Mouse (Mus musculus): ENCODE measurements around the gene Fam173b.

The Fam173b gene

DNA sequence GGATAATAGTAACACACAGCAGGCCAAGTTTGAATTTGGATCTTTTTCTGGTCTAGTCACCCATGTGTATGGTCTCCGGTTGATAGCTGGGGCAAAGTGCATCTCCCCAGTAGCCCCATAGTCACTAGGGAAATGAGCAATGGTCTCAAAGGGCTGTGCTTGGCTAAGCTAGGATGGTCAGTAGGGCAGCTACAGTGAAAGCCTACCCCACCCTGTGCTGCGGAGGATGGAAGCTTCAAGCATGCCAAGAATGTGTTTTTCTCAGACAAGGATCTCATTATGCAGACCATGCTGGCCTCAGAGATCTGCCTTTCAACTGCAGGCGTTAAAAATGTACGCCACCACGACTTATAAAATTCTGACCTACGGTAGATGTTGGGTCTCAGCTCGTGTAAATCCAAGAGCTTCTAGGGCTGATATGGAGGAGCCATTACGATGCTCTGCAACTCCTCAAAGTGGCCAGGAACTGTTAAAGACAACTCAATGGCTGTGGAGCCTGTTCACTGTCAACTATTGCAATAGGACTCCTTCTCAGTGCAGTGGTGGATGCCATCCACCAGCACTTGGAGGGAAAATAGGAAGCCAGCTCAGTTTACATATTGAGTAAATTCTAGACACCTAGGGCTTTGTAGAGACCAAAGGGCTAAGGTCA lies 12.5 kb upstream of the Fam173b start:
- DNase-seq, result no peak

DNA sequence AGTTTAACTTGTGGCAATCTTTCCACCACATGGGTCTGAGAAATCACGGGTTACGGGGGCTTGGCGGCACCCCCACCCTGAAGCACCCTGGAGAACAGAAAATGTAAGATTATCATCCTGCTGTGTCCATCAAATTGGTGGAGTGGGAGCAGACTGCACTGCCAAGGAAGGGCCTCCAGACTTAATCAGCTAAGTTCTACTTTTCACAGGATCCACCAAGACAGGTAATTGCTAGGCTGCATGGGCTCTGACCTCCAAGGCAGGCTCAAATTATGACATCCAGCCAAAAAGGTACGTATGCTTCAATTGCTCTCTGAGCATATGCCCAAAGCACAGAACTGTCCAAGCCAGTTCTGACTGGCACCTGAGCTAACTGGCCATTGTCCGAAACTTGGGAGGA lies 11.5 kb upstream of the Fam173b start:
- DNase-seq, result no peak

DNA sequence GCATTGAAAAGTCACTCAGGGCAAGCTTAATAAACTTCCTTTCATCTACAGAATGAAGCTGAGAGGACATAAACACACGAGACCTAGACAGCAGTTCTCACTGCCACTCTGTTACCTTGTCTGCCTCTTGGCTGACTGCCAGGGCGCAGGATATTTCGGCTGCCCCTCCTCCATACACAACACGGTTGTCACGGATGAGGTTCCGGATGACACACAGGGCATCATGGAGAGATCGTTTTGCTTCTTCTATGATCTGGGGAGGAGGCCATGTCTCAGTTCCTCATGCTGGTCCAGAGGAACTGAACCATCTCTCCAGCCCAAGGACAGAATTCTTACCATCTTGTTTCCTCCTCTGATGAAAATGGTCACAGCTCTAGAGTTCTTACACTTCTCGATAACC lies 9.1 kb upstream of the Fam173b start:
- DNase-seq, result no peak

GRCm38 (mm10) chr15:31594260-31594659 lies 7.4 kb upstream of the Fam173b start:
- peak; percentile 43 for DNase-seq

GRCm38 (mm10) chr15:31595651-31596050 lies 6.0 kb upstream of the Fam173b start:
- no peak for DNase-seq

GRCm38 (mm10) chr15:31599834-31600233 lies 1.8 kb upstream of the Fam173b start:
- DNase-seq, result no peak

DNA sequence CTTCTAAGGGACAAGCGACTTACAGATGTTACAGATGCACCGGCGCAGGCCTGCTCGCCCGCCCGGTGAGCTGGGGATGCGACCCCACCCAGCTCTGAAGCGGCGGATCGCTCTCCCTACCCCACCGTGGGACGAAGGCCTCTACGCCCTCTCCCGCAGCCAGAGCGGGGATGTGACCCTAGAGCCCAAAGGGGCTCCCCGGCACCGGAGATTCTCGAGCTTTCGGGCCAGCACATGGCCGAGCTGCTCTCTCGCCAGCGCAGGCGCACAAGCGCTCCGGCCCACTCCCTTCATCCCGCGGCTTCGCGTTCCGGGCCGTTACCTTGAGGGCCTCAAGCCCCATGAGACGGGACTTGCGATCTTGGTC lies 390 bp upstream of the Fam173b start:
- DNase-seq, result no peak

DNA sequence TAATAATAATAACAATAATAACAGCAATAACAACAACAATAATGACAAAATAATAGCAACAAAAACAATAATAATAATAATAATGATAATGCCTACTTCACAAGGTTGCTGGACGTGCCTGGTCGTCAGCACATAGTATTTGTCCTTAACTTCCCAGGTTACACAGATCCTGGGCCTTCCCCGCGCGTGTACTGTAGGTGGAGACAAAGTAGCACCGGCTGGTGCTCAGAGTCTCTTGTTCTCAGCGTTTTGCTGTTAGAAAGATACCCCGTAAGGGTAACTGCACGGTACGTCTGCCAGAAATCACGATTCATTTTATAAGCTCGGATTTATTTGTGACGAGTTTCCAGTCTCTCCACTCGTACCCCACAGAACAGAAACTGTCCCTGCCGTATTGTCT lies 774 bp downstream of the Fam173b start:
- peak; percentile 57 for DNase-seq

DNA sequence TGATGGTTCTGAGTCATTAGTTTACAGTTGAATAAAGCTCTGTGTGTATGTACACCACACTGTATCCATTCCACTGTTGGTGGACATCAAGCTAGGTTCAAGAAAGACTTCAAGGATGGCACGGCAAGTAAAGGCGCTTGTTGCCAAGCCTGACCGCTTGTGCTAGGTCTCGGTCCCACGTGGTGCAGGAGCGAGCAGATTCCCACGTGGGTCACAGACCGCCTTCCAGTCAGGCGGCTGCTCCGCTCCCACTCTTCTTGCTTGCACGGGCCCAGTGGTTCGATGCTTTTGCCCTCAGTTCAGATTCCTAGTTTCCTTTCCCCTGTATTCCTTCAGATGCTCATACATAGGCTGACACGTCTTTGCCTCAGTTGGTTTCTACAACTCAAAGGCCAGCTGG lies 1.5 kb downstream of the Fam173b start:
- DNase-seq, result no peak

- no peak for DNase-seq
Observed at GRCm38 (mm10) chr15:31606821-31607220, 5.2 kb downstream of the Fam173b start.

GRCm38 (mm10) chr15:31611027-31611426 lies 9.4 kb downstream of the Fam173b start:
- DNase-seq, result no peak

- DNase-seq, result no peak
Observed at GRCm38 (mm10) chr15:31611976-31612375, 10.3 kb downstream of the Fam173b start.

GRCm38 (mm10) chr15:31613826-31614453 lies 12.3 kb downstream of the Fam173b start:
- DNase-seq, result no peak

GRCm38 (mm10) chr15:31614666-31615065 lies 13.0 kb downstream of the Fam173b start:
- no peak for DNase-seq

DNA sequence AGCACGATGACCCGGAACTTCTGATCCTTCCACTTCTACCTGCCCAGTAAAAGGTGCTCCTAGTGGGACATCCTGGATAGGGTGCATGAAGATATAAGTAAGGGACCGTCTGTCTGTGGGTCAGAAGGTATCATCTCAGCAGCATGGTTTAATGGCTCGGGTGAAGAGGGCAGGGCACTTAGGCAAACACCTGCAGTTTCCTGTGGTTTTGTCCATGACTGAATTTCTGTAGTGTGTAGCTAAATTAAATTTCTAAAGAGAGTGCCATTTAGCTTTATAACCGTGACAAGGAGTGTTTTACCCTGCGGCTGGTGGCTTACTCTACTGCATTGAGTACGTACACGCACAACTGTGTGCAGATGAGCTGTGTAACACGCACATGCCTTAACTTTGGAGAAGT lies 15.6 kb downstream of the Fam173b start:
- no peak for DNase-seq

- DNase-seq, result no peak
Observed at GRCm38 (mm10) chr15:31619521-31619920, 17.9 kb downstream of the Fam173b start.

DNA sequence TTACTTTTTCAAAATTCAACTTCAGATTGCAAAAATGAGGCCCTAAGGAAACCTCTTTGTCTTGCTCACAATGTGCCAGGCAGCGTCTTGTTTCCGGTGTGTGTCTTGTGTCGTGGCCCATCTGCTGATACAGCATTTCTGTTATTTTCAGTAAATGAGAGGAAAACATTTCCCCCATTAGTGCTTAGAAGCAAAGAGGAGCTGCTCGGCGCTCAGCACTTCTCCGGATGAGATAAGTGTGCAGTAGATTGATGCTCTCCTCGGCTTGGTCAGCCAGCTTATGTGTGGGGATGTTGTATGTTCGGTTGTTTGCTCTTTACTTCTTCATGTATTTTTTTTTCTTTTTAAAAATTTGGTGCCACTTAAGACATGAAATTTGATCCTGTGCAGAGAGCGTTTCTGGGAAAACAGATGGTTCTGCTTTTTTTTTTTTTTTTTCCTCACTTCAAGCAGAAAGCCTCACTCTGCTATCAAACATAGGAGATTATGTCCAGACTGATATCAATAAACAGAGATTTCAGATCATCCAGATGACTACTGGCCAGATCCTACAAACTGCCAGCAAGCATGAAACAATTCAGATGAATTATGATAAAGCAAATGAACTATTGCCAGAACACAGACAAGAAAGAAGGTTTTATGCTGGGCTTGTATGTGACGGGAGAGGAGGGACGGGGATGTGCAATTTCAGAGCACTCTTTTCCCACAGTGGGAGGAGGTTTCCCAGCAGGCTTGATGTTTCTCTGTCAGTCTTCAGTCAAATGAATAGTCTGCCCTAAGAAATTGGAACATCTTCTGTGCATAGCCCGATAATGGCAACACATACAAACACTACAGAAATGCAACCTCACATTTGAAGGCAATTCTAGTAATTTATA lies 25.9 kb downstream of the Fam173b start:
- DNase-seq, result no peak

- DNase-seq, result no peak
Observed at GRCm38 (mm10) chr15:31628180-31628579, 26.5 kb downstream of the Fam173b start.

GRCm38 (mm10) chr15:31629556-31629955 lies 27.9 kb downstream of the Fam173b start:
- DNase-seq, result no peak

- no peak for DNase-seq
Observed at GRCm38 (mm10) chr15:31631396-31631858, 29.8 kb downstream of the Fam173b start.

GRCm38 (mm10) chr15:31632478-31632877 lies 30.8 kb downstream of the Fam173b start:
- DNase-seq, result no peak

DNA sequence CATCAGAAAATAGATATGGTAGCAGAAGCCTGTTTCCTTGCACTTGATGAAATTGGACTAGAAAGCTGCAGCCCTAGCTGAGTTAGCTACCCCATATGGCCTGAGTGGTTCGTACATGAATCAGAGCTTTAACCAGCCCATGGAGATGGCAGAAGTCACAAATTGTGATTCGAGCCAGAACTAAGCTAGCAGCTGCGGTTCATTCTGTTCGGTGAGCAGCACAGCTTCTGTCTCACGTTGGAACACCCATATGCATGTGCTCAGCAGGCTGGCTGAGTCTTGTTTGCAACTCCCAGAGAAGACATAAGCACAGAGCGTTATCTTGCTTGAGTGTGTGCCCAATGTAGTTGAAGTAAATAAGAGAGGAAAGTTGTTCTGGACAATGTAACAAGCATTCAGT lies 32.9 kb downstream of the Fam173b start:
- peak; percentile 60 for DNase-seq

GRCm38 (mm10) chr15:31636091-31636595 lies 34.5 kb downstream of the Fam173b start:
- no peak for DNase-seq

- no peak for DNase-seq
Observed at GRCm38 (mm10) chr15:31647225-31647624, 45.6 kb downstream of the Fam173b start.
